Mouse (Mus musculus): Measurements from ENCODE around the gene Dtd1. TPM values are rescaled to one million over a fixed set of nuclear protein-coding genes. Genes with fewer than 3 reads are reported as not detected.

Gene Dtd1
- total RNA-seq, 2 experiments from 2014 or later, result 15.8 to 20.0 TPM

GRCm38 (mm10) chr2:144768375-144769117 lies 168.8 kb downstream of the Dtd1 start:
- no peak for DNase-seq

- no peak for DNase-seq
Measured at GRCm38 (mm10) chr2:144769118-144769496, 169.4 kb downstream of the Dtd1 start.

- no peak for DNase-seq
Measured at GRCm38 (mm10) chr2:144769556-144769955, 169.9 kb downstream of the Dtd1 start.

- no peak for DNase-seq
Measured at GRCm38 (mm10) chr2:144770452-144770941, 170.8 kb downstream of the Dtd1 start.

GRCm38 (mm10) chr2:144771841-144772240 lies 172.1 kb downstream of the Dtd1 start:
- DNase-seq, result no peak

GRCm38 (mm10) chr2:144774636-144775160 lies 175.0 kb downstream of the Dtd1 start:
- DNase-seq, result no peak

- no peak for DNase-seq
Measured at GRCm38 (mm10) chr2:144775626-144776025, 175.9 kb downstream of the Dtd1 start.

- no peak for DNase-seq
Measured at GRCm38 (mm10) chr2:144779263-144779662, 179.6 kb downstream of the Dtd1 start.

GRCm38 (mm10) chr2:144780731-144781130 lies 181.0 kb downstream of the Dtd1 start:
- peak; percentile 5 to 6 for DNase-seq

- no peak for DNase-seq
Measured at GRCm38 (mm10) chr2:144781871-144782270, 182.2 kb downstream of the Dtd1 start.

- DNase-seq, result no peak
Measured at GRCm38 (mm10) chr2:144782481-144782880, 182.8 kb downstream of the Dtd1 start.

- no peak for DNase-seq
Measured at GRCm38 (mm10) chr2:144783190-144783589, 183.5 kb downstream of the Dtd1 start.

- DNase-seq, result no peak
Measured at GRCm38 (mm10) chr2:144783831-144784230, 184.1 kb downstream of the Dtd1 start.

GRCm38 (mm10) chr2:144791671-144792294 lies 192.1 kb downstream of the Dtd1 start:
- DNase-seq, result no peak

GRCm38 (mm10) chr2:144797515-144797914 lies 197.8 kb downstream of the Dtd1 start:
- peak in 1 of 2 experiments; percentile 2 for DNase-seq

- no peak for DNase-seq
Measured at GRCm38 (mm10) chr2:144807766-144808754, 208.4 kb downstream of the Dtd1 start.

Small RNAs within 50 kb of the gene (microRNA-seq; reads per million reads assigned to microRNA genes)
- gene Gm24823, result not detected

Other genes with a start within 250 kb of the Dtd1 start
- 10 to 100 TPM; 21.4 to 29.6 TPM for gene Kat14, start 230.9 kb upstream of the Dtd1 start, total RNA-seq (2021)
- gene Pet117, start 230.9 kb upstream of the Dtd1 start, total RNA-seq (2021), result 1 to 10 TPM; 3.2 to 6.4 TPM
- gene Dzank1, start 72.5 kb upstream of the Dtd1 start, total RNA-seq (2021), result 1 to 10 TPM; 2.4 to 2.7 TPM
- gene Polr3f, start 72.2 kb upstream of the Dtd1 start, total RNA-seq (2021), result 10 to 100 TPM; 22.2 to 22.3 TPM
- 10 to 100 TPM; 30.4 to 32.7 TPM for gene Rbbp9, start 49.0 kb upstream of the Dtd1 start, total RNA-seq (2021)
- gene Sec23b, start 43.7 kb upstream of the Dtd1 start, total RNA-seq (2021), result 100 to 1,000 TPM in 1 of 2 experiments, 10 to 100 TPM in 1; 89.6 to 101 TPM
- gene Smim26, start 5.8 kb upstream of the Dtd1 start, total RNA-seq (2021), result 10 to 100 TPM; 50.7 to 57.4 TPM
- gene Scp2d1, start 223.8 kb downstream of the Dtd1 start, total RNA-seq (2021), result not detected